Mouse (Mus musculus): ENCODE measurements around the gene Car3. TPM values are rescaled to one million over a fixed set of nuclear protein-coding genes. Genes with fewer than 3 reads are reported as not detected.

The Car3 gene
- total and polyA plus RNA-seq, 3 experiments, result 1.7 to 4.9 TPM; not detected in 1

DNA sequence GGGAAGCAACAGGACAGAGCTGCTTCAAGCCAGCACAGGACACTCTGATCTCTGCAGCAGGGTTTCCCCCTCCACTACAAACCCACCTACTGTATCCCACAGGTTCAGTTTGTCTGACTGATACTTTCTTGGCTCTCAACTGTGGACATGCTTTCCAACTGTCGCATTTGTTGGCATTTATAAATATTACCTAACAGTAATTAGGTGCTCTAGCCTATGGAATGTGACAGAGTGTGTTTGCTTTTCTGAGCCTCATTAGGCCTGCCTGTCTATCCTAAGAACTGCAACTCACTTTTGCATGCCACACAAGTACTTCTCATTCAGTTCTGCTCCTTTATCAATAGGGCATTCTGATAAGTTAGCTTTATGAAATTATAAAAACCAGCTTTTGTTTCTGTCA, 8.9 kb upstream of the Car3 start:
- no peaks in the 10 kb centered on the region for H3K36me3 ChIP-seq (ENCODE audit: control insufficient read depth in 1 of 2, insufficient read depth in 2 of 2, low read length in 2 of 2)

GRCm38 (mm10) chr3:14857874-14858273, 5.4 kb upstream of the Car3 start:
- H3K9ac ChIP-seq (ENCODE audit: control insufficient read depth, low read depth, low read length, poor library complexity, severe bottlenecking), result no peak overlapping the region
- TF ChIP-seq ETS1 (IDR thresholded peaks at IDR 0.05; ENCODE audit: low read depth, low read length) (no peak), NRF1 (IDR thresholded peaks at IDR 0.05; ENCODE audit: insufficient read depth, low read depth, low read length, poor library complexity, severe bottlenecking) (no peak), TCF12 (IDR thresholded peaks at IDR 0.05; ENCODE audit: low read depth, low read length) (no peak), MEF2A (IDR thresholded peaks at IDR 0.05; ENCODE audit: extremely low read depth, insufficient replicate concordance, low read depth, low read length, poor library complexity, severe bottlenecking) (no peak), MAZ (IDR thresholded peaks at IDR 0.05; ENCODE audit: low read depth, low read length) (no peak), RAD21 (IDR thresholded peaks at IDR 0.05; ENCODE audit: low read depth, low read length) (no peak), USF1 (IDR thresholded peaks at IDR 0.05; ENCODE audit: low read depth, low read length) (no peak), MYB (IDR thresholded peaks at IDR 0.05; ENCODE audit: low read depth, low read length) (no peak), POLR2AphosphoS2 (IDR thresholded peaks at IDR 0.05; ENCODE audit: low read length) (no peak)

More for the DNA sequence above, 8.9 kb upstream of the Car3 start:
- Histone ChIP-seq H3K79me2 (ENCODE audit: control insufficient read depth, insufficient read depth, low read length, poor library complexity) (no peaks in the 10 kb centered on the region), H3K9me3 (replicated peaks; ENCODE audit: insufficient read depth, low read length) (no peaks in the 10 kb centered on the region), H3K4me3 (ENCODE audit: control insufficient read depth in 1 of 2, insufficient read depth in 1 of 2, low read depth in 2 of 2, low read length in 2 of 2) (no peak overlapping the region), H3K9ac (ENCODE audit: control insufficient read depth, low read depth, low read length, poor library complexity, severe bottlenecking) (no peak overlapping the region), H3K27me3 (ENCODE audit: control insufficient read depth in 1 of 2, insufficient read depth in 2 of 2, low read length in 2 of 2) (no peaks in the 10 kb centered on the region), H3K27ac (ENCODE audit: control insufficient read depth, low read depth, low read length) (no peak overlapping the region), H3K4me1 (ENCODE audit: control insufficient read depth in 1 of 2, insufficient read depth in 2 of 2, low read length in 2 of 2) (no peaks in the 10 kb centered on the region)
- no peak for DNase-seq (ENCODE audit: low read depth, low spot score)
- TF ChIP-seq SIN3A (IDR thresholded peaks at IDR 0.05; ENCODE audit: low read length) (no peak), ZC3H11A (IDR thresholded peaks at IDR 0.05; ENCODE audit: low read depth, low read length) (no peak), POLR2AphosphoS5 (IDR thresholded peaks at IDR 0.05; ENCODE audit: borderline replicate concordance, low read depth, low read length) (no peak), GABPA (IDR thresholded peaks at IDR 0.05; ENCODE audit: low read depth, low read length) (no peak)

DNA sequence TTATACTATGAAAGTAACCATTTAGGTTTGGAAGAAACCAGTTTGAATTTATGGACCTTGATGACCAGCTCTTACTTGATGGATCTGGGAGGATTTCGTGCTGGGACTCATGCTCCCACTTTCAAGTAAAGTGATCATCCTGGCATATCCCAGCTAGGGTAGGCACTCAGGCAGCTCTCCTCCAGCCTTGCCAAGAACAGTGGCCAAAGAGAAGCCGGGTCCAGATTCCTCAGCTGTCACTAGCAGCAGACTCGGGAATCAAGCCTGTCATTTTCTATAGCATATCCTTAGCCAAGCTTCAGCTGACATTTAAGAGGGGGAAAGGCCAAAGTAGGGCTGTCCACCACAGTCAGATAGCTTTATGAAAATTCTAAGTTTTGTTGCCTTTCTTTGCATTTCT, 3.0 kb upstream of the Car3 start:
- no peaks in the 10 kb centered on the region for H3K27me3 ChIP-seq (ENCODE audit: control insufficient read depth in 1 of 2, insufficient read depth in 2 of 2, low read length in 2 of 2)
- H3K79me2 ChIP-seq (ENCODE audit: control insufficient read depth, insufficient read depth, low read length, poor library complexity), result no peaks in the 10 kb centered on the region; the same call in 1 of the 2 replicates
- no peaks in the 10 kb centered on the region for H3K9me3 ChIP-seq (replicated peaks; ENCODE audit: insufficient read depth, low read length)
- H3K4me1 ChIP-seq (ENCODE audit: control insufficient read depth in 1 of 2, insufficient read depth in 2 of 2, low read length in 2 of 2), result no peaks in the 10 kb centered on the region
- H3K4me3 ChIP-seq (ENCODE audit: control insufficient read depth in 1 of 2, insufficient read depth in 1 of 2, low read depth in 2 of 2, low read length in 2 of 2), result no peak overlapping the region
- no peak for DNase-seq (ENCODE audit: low read depth, low spot score)
- no peak overlapping the region for H3K9ac ChIP-seq (ENCODE audit: control insufficient read depth, low read depth, low read length, poor library complexity, severe bottlenecking)
- no peak for TF ChIP-seq TCF12 (IDR thresholded peaks at IDR 0.05; ENCODE audit: low read depth, low read length)
- no peak overlapping the region for H3K27ac ChIP-seq (ENCODE audit: control insufficient read depth, low read depth, low read length)
- no peaks in the 10 kb centered on the region for H3K36me3 ChIP-seq (ENCODE audit: control insufficient read depth in 1 of 2, insufficient read depth in 2 of 2, low read length in 2 of 2)

More at GRCm38 (mm10) chr3:14857874-14858273, 5.4 kb upstream of the Car3 start:
- Histone ChIP-seq H3K27ac (ENCODE audit: control insufficient read depth, low read depth, low read length) (no peak overlapping the region), H3K79me2 (ENCODE audit: control insufficient read depth, insufficient read depth, low read length, poor library complexity) (no peaks in the 10 kb centered on the region; the same call in 1 of the 2 replicates), H3K4me1 (ENCODE audit: control insufficient read depth in 1 of 2, insufficient read depth in 2 of 2, low read length in 2 of 2) (no peaks in the 10 kb centered on the region), H3K4me3 (ENCODE audit: control insufficient read depth in 1 of 2, insufficient read depth in 1 of 2, low read depth in 2 of 2, low read length in 2 of 2) (no peak overlapping the region), H3K9me3 (replicated peaks; ENCODE audit: insufficient read depth, low read length) (no peaks in the 10 kb centered on the region), H3K27me3 (ENCODE audit: control insufficient read depth in 1 of 2, insufficient read depth in 2 of 2, low read length in 2 of 2) (no peaks in the 10 kb centered on the region), H3K36me3 (ENCODE audit: control insufficient read depth in 1 of 2, insufficient read depth in 2 of 2, low read length in 2 of 2) (no peaks in the 10 kb centered on the region)
- DNase-seq (ENCODE audit: low read depth, low spot score), result no peak

Measured in MEL (cell line).